Mouse (Mus musculus): ENCODE results near the gene Glis1. TPM values are rescaled to one million over a fixed set of nuclear protein-coding genes. Genes with fewer than 3 reads are reported as not detected.

Glis1 gene
- polyA plus RNA-seq, 1 experiment: 0.40 TPM

GRCm38 (mm10) chr4:107520816-107521215, 86.4 kb downstream of the Glis1 start:
- H3K27me3 ChIP-seq (ENCODE audit: control insufficient read depth, insufficient read depth, insufficient read length): peaks cover 25% of the 10 kb centered on the region
- no peaks in the 10 kb centered on the region for H3K79me2 ChIP-seq (ENCODE audit: control insufficient read depth, insufficient read depth)
- no peaks in the 10 kb centered on the region for H3K79me3 ChIP-seq (ENCODE audit: low read depth)
- no peak overlapping the region for H3ac ChIP-seq (ENCODE audit: control insufficient read depth, insufficient read length, low read depth)
- no peak overlapping the region for H3K4me3 ChIP-seq (ENCODE audit: insufficient read depth, poor library complexity, severe bottlenecking)
- TF ChIP-seq USF1 (IDR thresholded peaks at IDR 0.05; ENCODE audit: low read depth) (no peak), MYOG (IDR thresholded peaks at IDR 0.05; ENCODE audit: control insufficient read depth, extremely low read depth, insufficient read length) (no peak), FOSL1 (IDR thresholded peaks at IDR 0.05; ENCODE audit: insufficient read depth, low read length, poor library complexity, severe bottlenecking) (no peak), CEBPB (IDR thresholded peaks at IDR 0.05; ENCODE audit: low read depth) (no peak), CTCF (IDR thresholded peaks at IDR 0.05; ENCODE audit: control insufficient read depth, insufficient read depth, insufficient read length) (no peak), MAX (IDR thresholded peaks at IDR 0.05) (no peak), MYOD1 (IDR thresholded peaks at IDR 0.05; ENCODE audit: control insufficient read depth, insufficient read length, low read depth) (no peak)
- H3K36me3 ChIP-seq (ENCODE audit: control insufficient read depth, insufficient read depth): no peaks in the 10 kb centered on the region

GRCm38 (mm10) chr4:107523607-107524151, 89.3 kb downstream of the Glis1 start:
- no peaks in the 10 kb centered on the region for H3K79me3 ChIP-seq (ENCODE audit: low read depth)
- no peak for TF ChIP-seq MYOG (IDR thresholded peaks at IDR 0.05; ENCODE audit: control insufficient read depth, extremely low read depth, insufficient read length)
- TF ChIP-seq MYOD1 (IDR thresholded peaks at IDR 0.05; ENCODE audit: control insufficient read depth, insufficient read length, low read depth): no peak
- no peak for TF ChIP-seq CEBPB (IDR thresholded peaks at IDR 0.05; ENCODE audit: low read depth)
- no peak for TF ChIP-seq CTCF (IDR thresholded peaks at IDR 0.05; ENCODE audit: control insufficient read depth, insufficient read depth, insufficient read length)
- no peak for TF ChIP-seq FOSL1 (IDR thresholded peaks at IDR 0.05; ENCODE audit: insufficient read depth, low read length, poor library complexity, severe bottlenecking)
- no peak for TF ChIP-seq MAX (IDR thresholded peaks at IDR 0.05)
- no peak for TF ChIP-seq USF1 (IDR thresholded peaks at IDR 0.05; ENCODE audit: low read depth)
- no peak overlapping the region for H3K4me3 ChIP-seq (ENCODE audit: insufficient read depth, poor library complexity, severe bottlenecking)
- no peak overlapping the region for H3ac ChIP-seq (ENCODE audit: control insufficient read depth, insufficient read length, low read depth)
- no peaks in the 10 kb centered on the region for H3K79me2 ChIP-seq (ENCODE audit: control insufficient read depth, insufficient read depth)
- H3K27me3 ChIP-seq (ENCODE audit: control insufficient read depth, insufficient read depth, insufficient read length): peaks cover 29% of the 10 kb centered on the region
- no peaks in the 10 kb centered on the region for H3K36me3 ChIP-seq (ENCODE audit: control insufficient read depth, insufficient read depth)

- TF ChIP-seq MAX (IDR thresholded peaks at IDR 0.05) (no peak), CEBPB (IDR thresholded peaks at IDR 0.05; ENCODE audit: low read depth) (no peak), MYOD1 (IDR thresholded peaks at IDR 0.05; ENCODE audit: control insufficient read depth, insufficient read length, low read depth) (no peak), FOSL1 (IDR thresholded peaks at IDR 0.05; ENCODE audit: insufficient read depth, low read length, poor library complexity, severe bottlenecking) (no peak), MYOG (IDR thresholded peaks at IDR 0.05; ENCODE audit: control insufficient read depth, extremely low read depth, insufficient read length) (no peak)
- no peak overlapping the region for H3ac ChIP-seq (ENCODE audit: control insufficient read depth, insufficient read length, low read depth)
These were observed 100.7 kb downstream of the Glis1 start for GRCm38 (mm10) chr4:107535126-107535525.

GRCm38 (mm10) chr4:107538116-107538515, 103.7 kb downstream of the Glis1 start:
- H3K79me3 ChIP-seq (ENCODE audit: low read depth): no peaks in the 10 kb centered on the region
- TF ChIP-seq FOSL1 (IDR thresholded peaks at IDR 0.05; ENCODE audit: insufficient read depth, low read length, poor library complexity, severe bottlenecking) (no peak), MAX (IDR thresholded peaks at IDR 0.05) (no peak), MYOD1 (IDR thresholded peaks at IDR 0.05; ENCODE audit: control insufficient read depth, insufficient read length, low read depth) (no peak), CEBPB (IDR thresholded peaks at IDR 0.05; ENCODE audit: low read depth) (no peak), MYOG (IDR thresholded peaks at IDR 0.05; ENCODE audit: control insufficient read depth, extremely low read depth, insufficient read length) (no peak), USF1 (IDR thresholded peaks at IDR 0.05; ENCODE audit: low read depth) (no peak)
- no peak overlapping the region for H3ac ChIP-seq (ENCODE audit: control insufficient read depth, insufficient read length, low read depth)
- peaks cover 24% of the 10 kb centered on the region for H3K27me3 ChIP-seq (ENCODE audit: control insufficient read depth, insufficient read depth, insufficient read length)
- no peaks in the 10 kb centered on the region for H3K79me2 ChIP-seq (ENCODE audit: control insufficient read depth, insufficient read depth)
- no peak overlapping the region for H3K4me3 ChIP-seq (ENCODE audit: insufficient read depth, poor library complexity, severe bottlenecking)
- H3K36me3 ChIP-seq (ENCODE audit: control insufficient read depth, insufficient read depth): no peaks in the 10 kb centered on the region

More at GRCm38 (mm10) chr4:107535126-107535525, 100.7 kb downstream of the Glis1 start:
- Histone ChIP-seq H3K27me3 (ENCODE audit: control insufficient read depth, insufficient read depth, insufficient read length) (peaks cover 24% of the 10 kb centered on the region), H3K4me3 (ENCODE audit: insufficient read depth, poor library complexity, severe bottlenecking) (no peak overlapping the region), H3K79me3 (ENCODE audit: low read depth) (no peaks in the 10 kb centered on the region), H3K36me3 (ENCODE audit: control insufficient read depth, insufficient read depth) (no peaks in the 10 kb centered on the region), H3K79me2 (ENCODE audit: control insufficient read depth, insufficient read depth) (no peaks in the 10 kb centered on the region)

- no peak for TF ChIP-seq USF1 (IDR thresholded peaks at IDR 0.05; ENCODE audit: low read depth)
- no peak for TF ChIP-seq MAX (IDR thresholded peaks at IDR 0.05)
- TF ChIP-seq FOSL1 (IDR thresholded peaks at IDR 0.05; ENCODE audit: insufficient read depth, low read length, poor library complexity, severe bottlenecking): no peak
- no peak for TF ChIP-seq CEBPB (IDR thresholded peaks at IDR 0.05; ENCODE audit: low read depth)
- no peak for TF ChIP-seq MYOG (IDR thresholded peaks at IDR 0.05; ENCODE audit: control insufficient read depth, extremely low read depth, insufficient read length)
- TF ChIP-seq CTCF (IDR thresholded peaks at IDR 0.05; ENCODE audit: control insufficient read depth, insufficient read depth, insufficient read length): no peak
- TF ChIP-seq MYOD1 (IDR thresholded peaks at IDR 0.05; ENCODE audit: control insufficient read depth, insufficient read length, low read depth): no peak
- Histone ChIP-seq H3K79me3 (ENCODE audit: low read depth) (no peaks in the 10 kb centered on the region), H3K79me2 (ENCODE audit: control insufficient read depth, insufficient read depth) (no peaks in the 10 kb centered on the region), H3ac (ENCODE audit: control insufficient read depth, insufficient read length, low read depth) (no peak overlapping the region), H3K4me3 (ENCODE audit: insufficient read depth, poor library complexity, severe bottlenecking) (no peak overlapping the region), H3K27me3 (ENCODE audit: control insufficient read depth, insufficient read depth, insufficient read length) (peaks cover 24% of the 10 kb centered on the region), H3K36me3 (ENCODE audit: control insufficient read depth, insufficient read depth) (no peaks in the 10 kb centered on the region)
These were observed 104.2 kb downstream of the Glis1 start for GRCm38 (mm10) chr4:107538561-107538960.

- TF ChIP-seq MYOG (IDR thresholded peaks at IDR 0.05; ENCODE audit: control insufficient read depth, extremely low read depth, insufficient read length) (no peak), MYOD1 (IDR thresholded peaks at IDR 0.05; ENCODE audit: control insufficient read depth, insufficient read length, low read depth) (no peak), USF1 (IDR thresholded peaks at IDR 0.05; ENCODE audit: low read depth) (no peak), FOSL1 (IDR thresholded peaks at IDR 0.05; ENCODE audit: insufficient read depth, low read length, poor library complexity, severe bottlenecking) (no peak), CEBPB (IDR thresholded peaks at IDR 0.05; ENCODE audit: low read depth) (no peak), CTCF (IDR thresholded peaks at IDR 0.05; ENCODE audit: control insufficient read depth, insufficient read depth, insufficient read length) (no peak), MAX (IDR thresholded peaks at IDR 0.05) (no peak)
- Histone ChIP-seq H3K79me2 (ENCODE audit: control insufficient read depth, insufficient read depth) (no peaks in the 10 kb centered on the region), H3K4me3 (ENCODE audit: insufficient read depth, poor library complexity, severe bottlenecking) (no peak overlapping the region), H3K79me3 (ENCODE audit: low read depth) (no peaks in the 10 kb centered on the region), H3K36me3 (ENCODE audit: control insufficient read depth, insufficient read depth) (no peaks in the 10 kb centered on the region), H3ac (ENCODE audit: control insufficient read depth, insufficient read length, low read depth) (no peak overlapping the region), H3K27me3 (ENCODE audit: control insufficient read depth, insufficient read depth, insufficient read length) (peaks cover 25% of the 10 kb centered on the region)
These were observed 104.6 kb downstream of the Glis1 start for GRCm38 (mm10) chr4:107539021-107539420.
